Mouse (Mus musculus) myocyte (in vitro differentiated cells): Measurements from ENCODE around the gene Cox6b2. TPM values are rescaled to one million over a fixed set of nuclear protein-coding genes. Genes with fewer than 3 reads are reported as not detected.

ENCODE experiments used
- H3K27me3 ChIP-seq: one replicate; pipeline ENCODE4 v1.6.1; 2011; ENCODE audit not compliant: control insufficient read depth, insufficient read depth, insufficient read length
- H3K36me3 ChIP-seq: one replicate; pipeline ENCODE4 v1.6.1; 2011; ENCODE audit not compliant: control insufficient read depth, insufficient read depth
- H3K4me2 ChIP-seq: one replicate; pipeline ENCODE4 v1.6.1; 2011; ENCODE audit warnings: low read depth, control low read depth
- H3K4me3 ChIP-seq: one replicate; pipeline ENCODE4 v1.5.1; 2011; ENCODE audit warnings: mild to moderate bottlenecking, control low read depth, moderate library complexity
- H3K79me2 ChIP-seq: one replicate; pipeline ENCODE4 v1.6.1; 2011; ENCODE audit not compliant: control insufficient read depth, insufficient read depth
- H3ac ChIP-seq: one replicate; pipeline ENCODE4 v1.6.1; 2011; ENCODE audit not compliant: control insufficient read depth, insufficient read length
- CEBPB ChIP-seq: IDR thresholded peaks from 2 replicates; pipeline ENCODE4 v1.6.1; 2011; ENCODE audit warnings: mild to moderate bottlenecking, moderate library complexity; ENCODE audit not compliant: poor library complexity, insufficient read depth, severe bottlenecking
- E2F4 ChIP-seq: IDR thresholded peaks from one replicate; pipeline ENCODE4 v1.6.1; 2011; ENCODE audit warnings: mild to moderate bottlenecking, control low read depth, moderate library complexity; ENCODE audit not compliant: insufficient read depth
- MAX ChIP-seq: IDR thresholded peaks from one replicate; pipeline ENCODE4 v1.6.1; 2011; ENCODE audit warnings: low read depth, mild to moderate bottlenecking, control low read depth
- MYOD1 ChIP-seq, 3 experiments: IDR thresholded peaks; one replicate each; pipeline ENCODE4 v1.6.1; 2011; ENCODE audit warnings: control low read depth in 2 of 3, low read depth in 2 of 3, mild to moderate bottlenecking in 2 of 3, moderate library complexity in 1 of 3; ENCODE audit not compliant: insufficient read length in 2 of 3, control insufficient read depth in 1 of 3
- MYOG ChIP-seq, 3 experiments: IDR thresholded peaks; one replicate each; pipeline ENCODE4 v1.6.1; 2011; ENCODE audit warnings: control low read depth in 2 of 3, low read depth in 2 of 3, mild to moderate bottlenecking in 2 of 3; ENCODE audit not compliant: insufficient read length in 2 of 3, control insufficient read depth in 1 of 3, insufficient read depth in 1 of 3
- POLR2A ChIP-seq: IDR thresholded peaks from one replicate; pipeline ENCODE4 v1.6.1; 2011; ENCODE audit warnings: low read depth, mild to moderate bottlenecking, control low read depth, moderate library complexity; ENCODE audit not compliant: insufficient read length
- POLR2AphosphoS2 ChIP-seq: IDR thresholded peaks from one replicate; pipeline ENCODE4 v1.6.1; 2011; ENCODE audit warnings: low read depth, control low read depth; ENCODE audit not compliant: insufficient read length
- REST ChIP-seq: IDR thresholded peaks from one replicate; pipeline ENCODE4 v1.6.1; 2011; ENCODE audit warnings: mild to moderate bottlenecking, control low read depth, moderate library complexity; ENCODE audit not compliant: insufficient read depth, insufficient read length
- SRF ChIP-seq: IDR thresholded peaks from one replicate; pipeline ENCODE4 v1.6.1; 2011; ENCODE audit warnings: low read depth; ENCODE audit not compliant: control insufficient read depth, insufficient read length
- TCF12 ChIP-seq: IDR thresholded peaks from one replicate; pipeline ENCODE4 v1.6.1; 2011; ENCODE audit warnings: mild to moderate bottlenecking, control low read depth; ENCODE audit not compliant: poor library complexity, insufficient read depth, severe bottlenecking
- TCF3 ChIP-seq: IDR thresholded peaks from one replicate; pipeline ENCODE4 v1.6.1; 2011; ENCODE audit warnings: low read depth, control low read depth; ENCODE audit not compliant: insufficient read length
- USF1 ChIP-seq: IDR thresholded peaks from one replicate; pipeline ENCODE4 v1.6.1; 2011; ENCODE audit warnings: low read depth, mild to moderate bottlenecking, control low read depth, moderate library complexity
- polyA plus RNA-seq: library from polyadenylated mRNA; unstranded; fragments of >200 nt; fragmentation: generic; extraction: Trizol; gene quantifications from one replicate; pipeline ENCODE4 v1.2.1, GENCODE M21; 2012; ENCODE audit warnings: missing spikeins

The Cox6b2 gene
- polyA plus RNA-seq, 1 experiment: 0.19 TPM

DNA sequence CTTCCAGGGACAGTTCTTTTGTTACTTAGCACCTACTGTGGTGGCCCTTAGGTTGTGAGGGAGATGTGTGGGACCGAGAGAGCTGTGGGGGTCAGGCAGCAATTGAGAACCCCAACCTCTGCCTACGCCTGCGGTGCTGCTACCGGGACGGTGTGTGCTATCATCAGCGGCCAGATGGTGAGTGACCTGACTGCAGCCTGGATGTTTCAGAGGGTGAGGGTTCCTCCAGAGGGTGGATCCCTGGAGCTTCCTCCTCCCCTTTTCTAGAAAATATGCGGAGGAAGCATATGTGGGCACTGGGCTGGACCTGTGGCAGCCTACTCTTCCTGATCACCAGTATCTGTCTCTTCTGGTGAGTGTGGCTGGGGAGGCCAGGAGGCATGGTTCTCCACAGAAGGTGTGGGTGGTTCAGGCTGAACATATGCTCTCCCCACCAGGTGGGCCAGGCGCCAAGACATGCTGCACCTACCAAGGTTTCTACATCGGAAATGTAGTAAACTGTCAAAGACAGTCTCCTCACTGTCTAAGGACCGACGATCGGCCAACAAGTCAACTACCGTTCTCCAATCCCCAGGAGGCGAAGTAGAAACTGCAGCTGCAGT, 30.9 kb upstream of the Cox6b2 start:
- Histone ChIP-seq H3K27me3 (no peaks in the 10 kb centered on the region), H3K4me2 (no peak overlapping the region), H3K4me3 (no peak overlapping the region), H3ac (no peak overlapping the region), H3K36me3 (no peaks in the 10 kb centered on the region), H3K79me2 (no peaks in the 10 kb centered on the region)
- TF ChIP-seq TCF3 (no peak), USF1 (no peak), SRF (no peak), POLR2AphosphoS2 (no peak), E2F4 (no peak), MAX (no peak), MYOG (IDR thresholded peaks at IDR 0.05; ENCODE audit: control insufficient read depth in 1 of 3, insufficient read depth in 1 of 3, insufficient read length in 2 of 3, low read depth in 2 of 3) (no peak)

- Histone ChIP-seq H3K4me2 (no peak within 1 kb of the TSS), H3K36me3 (no peaks in the 10 kb centered on the region), H3K79me2 (no peaks in the 10 kb centered on the region), H3ac (no peak within 1 kb of the TSS), H3K4me3 (no peak within 1 kb of the TSS), H3K27me3 (no peaks in the 10 kb centered on the region)
- no peak for TF ChIP-seq POLR2AphosphoS2
- TF ChIP-seq POLR2A: no peak
- no peak for TF ChIP-seq USF1
- TF ChIP-seq TCF3: no peak
- TF ChIP-seq CEBPB: no peak
- TF ChIP-seq E2F4: no peak
- TF ChIP-seq REST: no peak
- no peak for TF ChIP-seq SRF
- no peak for TF ChIP-seq TCF12
- no peak for TF ChIP-seq MYOG (IDR thresholded peaks at IDR 0.05; ENCODE audit: control insufficient read depth in 1 of 3, insufficient read depth in 1 of 3, insufficient read length in 2 of 3, low read depth in 2 of 3)
- TF ChIP-seq MAX: no peak
- no peak for TF ChIP-seq MYOD1 (IDR thresholded peaks at IDR 0.05; ENCODE audit: control insufficient read depth in 1 of 3, insufficient read length in 2 of 3, low read depth in 2 of 3)
Measured at GRCm38 (mm10) chr7:4782759-4783158, 29.9 kb upstream of the Cox6b2 start, which contains the start of the genes Il11 and Tmem190. Gene Il11 (minus strand): TSS chr7:4782859. Gene Tmem190 (plus strand): TSS chr7:4782937.

DNA sequence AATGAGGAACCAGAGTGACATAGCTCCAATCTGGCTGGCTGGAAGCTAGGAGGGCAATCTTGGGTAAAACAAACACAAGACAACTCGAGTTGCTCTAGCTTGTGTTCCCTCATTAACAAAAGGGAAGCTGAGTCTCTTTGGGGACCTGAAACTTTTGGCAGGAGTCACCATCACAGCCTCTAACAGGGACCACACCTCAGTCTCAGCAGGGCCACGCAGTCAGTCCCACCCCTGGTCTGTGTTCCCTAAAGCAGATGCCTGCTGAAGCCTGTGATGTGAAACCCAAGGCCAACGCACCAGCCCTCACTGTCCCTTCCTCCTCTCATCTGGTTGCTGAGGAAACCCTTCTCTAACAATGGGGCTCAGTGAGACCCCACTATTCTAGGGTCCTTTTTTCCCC, 29.2 kb upstream of the Cox6b2 start:
- Histone ChIP-seq H3K36me3 (no peaks in the 10 kb centered on the region), H3K27me3 (no peaks in the 10 kb centered on the region), H3K79me2 (no peaks in the 10 kb centered on the region), H3K4me3 (no peak overlapping the region), H3K4me2 (no peak overlapping the region), H3ac (no peak overlapping the region)
- TF ChIP-seq E2F4: no peak

DNA sequence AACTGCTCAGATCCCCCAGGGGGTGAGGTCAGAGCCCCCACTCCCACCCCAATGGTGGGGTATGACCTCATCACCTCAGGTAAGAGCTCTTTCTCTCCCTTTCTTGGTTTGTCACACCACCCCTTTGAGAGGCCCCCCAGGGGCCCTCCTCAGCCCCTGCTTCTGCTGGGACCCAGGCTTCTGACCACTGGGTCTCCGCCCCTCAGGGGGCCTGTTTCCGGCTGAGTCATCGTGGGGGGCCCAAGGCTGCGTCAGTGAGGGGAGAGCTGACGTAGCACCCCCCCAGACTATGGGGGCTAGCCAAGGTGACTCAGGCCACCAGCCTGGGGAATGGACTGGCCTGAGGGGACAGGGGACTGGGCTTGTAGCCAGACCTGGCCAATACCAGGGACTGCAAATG, 27.0 kb upstream of the Cox6b2 start:
- Histone ChIP-seq H3K27me3 (no peaks in the 10 kb centered on the region), H3K4me2 (no peak overlapping the region), H3ac (no peak overlapping the region), H3K79me2 (no peaks in the 10 kb centered on the region), H3K36me3 (no peaks in the 10 kb centered on the region), H3K4me3 (no peak overlapping the region)
- TF ChIP-seq MYOD1 (IDR thresholded peaks at IDR 0.05; ENCODE audit: control insufficient read depth in 1 of 3, insufficient read length in 2 of 3, low read depth in 2 of 3): no peak
- TF ChIP-seq MAX: no peak
- TF ChIP-seq TCF12: no peak
- TF ChIP-seq E2F4: no peak
- no peak for TF ChIP-seq POLR2A
- no peak for TF ChIP-seq MYOG (IDR thresholded peaks at IDR 0.05; ENCODE audit: control insufficient read depth in 1 of 3, insufficient read depth in 1 of 3, insufficient read length in 2 of 3, low read depth in 2 of 3)
- TF ChIP-seq REST: no peak
- TF ChIP-seq POLR2AphosphoS2: no peak
- no peak for TF ChIP-seq TCF3
- TF ChIP-seq SRF: no peak
- TF ChIP-seq USF1: no peak
- no peak for TF ChIP-seq CEBPB

- H3K27me3 ChIP-seq: no peaks in the 10 kb centered on the region
- H3K36me3 ChIP-seq: no peaks in the 10 kb centered on the region
- TF ChIP-seq SRF (no peak), TCF3 (no peak), E2F4 (no peak), USF1 (no peak), MAX (no peak), MYOG (IDR thresholded peaks at IDR 0.05; ENCODE audit: control insufficient read depth in 1 of 3, insufficient read depth in 1 of 3, insufficient read length in 2 of 3, low read depth in 2 of 3) (no peak), MYOD1 (IDR thresholded peaks at IDR 0.05; ENCODE audit: control insufficient read depth in 1 of 3, insufficient read length in 2 of 3, low read depth in 2 of 3) (no peak), TCF12 (no peak), REST (no peak), POLR2A (no peak), CEBPB (no peak), POLR2AphosphoS2 (no peak)
- peak overlapping the region; percentile 19 for H3K4me3 ChIP-seq
- H3K79me2 ChIP-seq: no peaks in the 10 kb centered on the region
- H3ac ChIP-seq: no peak overlapping the region
- peak overlapping the region; percentile 73 for H3K4me2 ChIP-seq
Measured at GRCm38 (mm10) chr7:4777851-4778637, 25.1 kb upstream of the Cox6b2 start.
